Mouse (Mus musculus) 3T3-L1 (cell line): ENCODE measurements around the gene Pth2.

Experiments used
- DNase-seq: peaks from one replicate; pipeline ENCODE4 v3.0.0-alpha.2; 2015; ENCODE audit warnings: low read depth, low spot score

Gene Pth2

DNA sequence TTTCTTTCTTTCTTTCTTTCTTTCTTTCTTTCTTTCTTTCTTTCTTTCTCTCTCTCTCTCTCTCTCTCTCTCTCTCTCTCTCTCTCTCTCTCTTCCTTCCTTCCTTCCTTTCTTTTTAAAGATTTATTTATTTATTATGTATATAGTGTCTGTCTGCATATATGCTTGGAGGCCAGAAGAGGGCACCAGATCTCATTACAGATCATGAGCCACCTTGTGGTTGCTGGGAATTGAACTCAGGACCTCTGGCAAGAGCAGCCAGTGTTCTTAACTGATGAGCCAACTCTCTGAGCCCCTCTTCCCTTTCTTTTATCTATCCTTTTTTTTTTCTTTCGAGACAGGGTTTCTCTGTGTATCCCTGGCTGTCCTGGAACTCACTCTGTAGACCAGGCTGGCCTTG, 7.0 kb upstream of the Pth2 start:
- peak; percentile 61 for DNase-seq

DNA sequence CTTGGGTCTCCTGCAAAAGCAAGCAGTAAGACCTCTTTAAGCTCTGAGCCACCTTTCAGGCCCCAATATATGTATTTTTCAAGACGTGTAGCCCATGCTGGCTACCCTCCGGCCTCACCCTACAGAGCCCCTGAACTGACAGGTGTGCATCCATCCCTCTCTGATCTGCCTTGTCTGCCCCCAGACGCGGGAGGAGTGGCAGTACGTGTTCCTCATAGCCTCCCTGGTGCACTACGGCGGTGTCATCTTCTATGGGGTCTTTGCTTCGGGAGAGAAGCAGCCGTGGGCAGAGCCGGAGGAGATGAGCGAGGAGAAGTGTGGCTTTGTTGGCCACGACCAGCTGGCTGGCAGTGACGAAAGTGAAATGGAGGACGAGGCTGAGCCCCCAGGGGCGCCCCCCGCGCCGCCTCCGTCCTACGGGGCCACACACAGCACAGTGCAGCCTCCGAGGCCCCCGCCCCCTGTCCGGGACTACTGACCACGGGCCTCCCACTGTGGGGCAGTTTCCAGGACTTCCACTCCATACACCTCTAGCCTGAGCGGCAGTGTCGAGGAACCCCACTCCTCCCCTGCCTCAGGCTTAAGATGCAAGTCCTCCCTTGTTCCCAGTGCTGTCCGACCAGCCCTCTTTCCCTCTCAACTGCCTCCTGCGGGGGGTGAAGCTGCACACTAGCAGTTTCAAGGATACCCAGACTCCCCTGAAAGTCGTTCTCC, 6.1 kb upstream of the Pth2 start:
- DNase-seq, result no peak

DNA sequence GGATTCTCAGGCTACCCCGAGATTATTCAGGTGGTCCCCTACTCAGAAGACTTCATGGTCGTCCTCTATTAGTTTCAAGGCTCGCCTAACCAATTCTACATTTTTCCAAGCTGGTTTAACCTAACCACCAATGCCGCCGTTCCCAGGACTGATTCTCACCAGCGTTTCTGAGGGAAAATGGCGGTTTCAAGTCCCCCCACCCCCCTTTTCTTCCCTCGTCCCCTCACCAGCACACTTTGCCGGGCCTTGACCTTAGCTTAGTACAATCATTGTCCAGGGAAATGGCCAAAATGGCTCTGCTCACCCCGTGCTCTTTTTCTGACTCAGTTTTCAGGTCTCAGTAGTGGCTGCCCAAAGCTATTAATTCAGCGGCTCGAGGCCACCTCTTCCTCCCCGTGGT, 5.4 kb upstream of the Pth2 start:
- DNase-seq, result no peak

DNA sequence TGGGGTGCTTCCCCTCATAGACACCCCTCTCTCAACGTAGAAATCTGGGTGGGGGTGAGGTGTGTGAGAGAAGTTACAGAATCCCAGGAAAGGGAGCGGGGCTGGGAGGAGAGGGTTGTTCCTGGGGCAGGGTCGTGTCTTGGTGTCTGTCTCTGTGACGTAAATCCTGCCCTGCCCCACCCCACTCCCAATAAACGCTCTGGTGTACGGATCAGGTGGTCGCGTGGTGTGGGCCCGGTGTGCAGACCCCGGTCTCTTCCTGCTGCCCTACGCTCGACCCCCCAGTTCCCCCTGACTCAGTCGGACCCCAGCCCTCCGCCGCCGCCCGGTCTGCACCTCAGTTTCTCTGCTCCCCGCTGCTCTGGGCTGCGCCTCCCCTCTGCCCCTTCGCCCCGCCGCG, 4.9 kb upstream of the Pth2 start:
- no peak for DNase-seq

DNA sequence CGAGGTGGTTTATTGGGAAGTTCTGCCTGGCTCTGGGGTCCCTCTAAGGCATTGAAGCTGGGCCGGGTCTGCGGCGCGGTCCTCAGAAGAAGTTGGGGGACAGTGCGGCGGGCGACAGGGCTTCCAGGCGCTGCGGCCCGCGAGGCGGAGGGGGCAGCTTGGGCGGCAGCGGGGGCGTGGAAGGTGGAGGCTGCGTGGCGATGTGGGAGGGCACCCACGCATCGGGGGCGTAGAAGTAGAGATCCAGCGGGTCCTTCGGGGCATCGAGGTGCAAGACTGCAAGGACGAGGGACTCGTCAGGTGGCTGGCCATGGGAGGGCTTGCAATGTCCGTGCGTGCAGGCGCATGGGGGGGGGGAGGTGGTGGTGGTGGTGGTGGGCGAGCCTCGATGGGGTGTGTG, 4.4 kb upstream of the Pth2 start:
- no peak for DNase-seq

DNA sequence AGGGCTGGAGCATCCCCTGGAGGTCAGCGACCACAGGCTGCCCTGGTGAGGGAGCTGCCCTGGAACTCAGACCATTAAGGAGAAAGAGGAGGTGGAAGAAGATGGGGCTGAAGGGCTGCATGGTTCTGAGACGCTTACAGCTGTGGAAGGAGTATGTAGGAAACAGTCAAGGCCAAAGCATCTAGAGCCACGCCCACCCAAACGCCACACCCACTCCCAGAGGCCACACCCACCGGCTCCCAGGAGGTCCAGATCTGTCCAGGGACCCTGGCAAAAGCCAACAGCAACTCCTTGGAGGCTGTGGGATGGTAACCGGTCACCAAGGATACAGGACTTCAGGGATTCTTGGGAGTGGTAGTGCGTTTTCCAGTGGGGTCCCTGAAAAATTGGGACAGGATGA, 2.2 kb upstream of the Pth2 start:
- DNase-seq, result no peak

DNA sequence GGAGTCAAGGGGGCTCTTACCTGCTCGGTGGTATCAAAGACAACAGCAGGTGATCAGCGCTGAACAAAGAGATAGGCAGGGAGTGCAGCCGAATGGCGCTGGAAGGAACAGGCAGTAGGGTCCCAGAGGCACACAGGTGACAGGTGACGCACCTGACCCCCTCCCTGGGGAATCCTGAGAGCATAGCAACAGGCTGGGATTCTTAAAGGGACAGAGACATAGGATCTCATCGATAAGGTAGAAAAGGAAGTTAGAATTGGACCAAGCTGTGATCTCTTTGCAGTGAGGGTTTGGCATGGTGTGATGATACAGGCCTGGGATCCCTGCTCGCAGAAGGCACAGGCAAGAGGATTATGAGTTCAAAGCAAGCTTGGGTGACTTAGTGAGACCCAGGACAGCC, 1.3 kb upstream of the Pth2 start, which contains the start of gene Gfy:
Gene Gfy, minus strand, starts transcription at position 101 of the 400 bp plus-strand sequence.
- no peak for DNase-seq

DNA sequence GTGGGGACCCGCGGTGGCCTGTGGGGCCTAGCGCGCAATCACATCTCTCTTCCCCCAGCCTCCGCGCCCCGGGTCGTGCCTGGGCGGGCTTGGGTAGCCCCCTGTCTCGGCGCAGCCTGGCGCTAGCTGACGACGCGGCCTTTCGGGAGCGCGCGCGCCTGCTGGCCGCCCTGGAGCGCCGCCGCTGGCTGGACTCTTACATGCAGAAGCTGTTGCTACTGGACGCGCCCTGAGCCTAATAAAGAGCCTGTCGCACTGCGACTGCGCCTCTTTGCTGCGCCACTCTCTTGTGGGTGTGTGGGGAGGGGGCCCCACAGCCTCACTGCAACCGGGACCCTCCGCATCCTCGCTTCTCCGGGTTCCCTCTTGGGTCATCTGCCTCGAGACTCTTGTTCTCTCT, 745 bp downstream of the Pth2 start:
- DNase-seq, result no peak

DNA sequence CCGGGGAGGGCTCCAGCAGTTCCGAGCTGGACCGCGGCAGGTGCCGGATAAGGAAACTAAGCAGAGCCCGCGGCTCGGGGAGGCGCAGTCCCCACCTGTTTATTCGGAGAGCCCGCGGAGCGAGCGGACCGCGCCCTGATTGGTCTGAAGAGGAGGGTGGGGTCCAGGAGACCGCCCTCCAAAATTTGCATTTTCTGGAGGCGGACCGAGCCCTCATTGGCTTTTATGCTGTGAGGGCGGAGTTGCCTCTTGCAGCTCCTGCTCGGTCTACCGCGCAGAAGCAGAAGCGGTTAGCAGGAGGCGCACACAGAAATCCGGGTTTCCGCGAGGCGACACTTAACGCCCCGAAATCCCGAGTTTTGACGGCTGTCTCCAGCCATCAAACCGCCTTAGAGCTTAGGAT, 1.4 kb downstream of the Pth2 start:
- DNase-seq, result no peak

DNA sequence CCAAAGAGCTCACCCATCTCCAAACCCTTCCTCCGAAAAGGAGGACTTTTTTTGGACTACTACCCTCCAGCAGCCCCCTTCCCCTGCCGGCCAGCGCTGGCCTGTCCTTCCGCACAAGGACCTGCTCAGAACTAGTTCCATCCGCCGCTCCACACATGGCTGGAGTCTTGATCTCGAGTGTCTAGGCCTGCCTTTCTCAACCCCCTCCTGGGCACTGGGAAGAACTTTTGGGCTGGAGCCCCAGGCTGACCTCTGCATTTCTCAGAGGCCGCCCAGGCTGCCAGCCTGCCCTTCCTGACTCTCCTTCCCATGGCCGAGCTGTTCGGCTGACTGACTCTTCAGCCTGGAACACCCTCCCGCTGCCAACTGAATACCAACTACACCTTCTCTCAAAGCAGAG, 1.8 kb downstream of the Pth2 start:
- DNase-seq, result no peak

DNA sequence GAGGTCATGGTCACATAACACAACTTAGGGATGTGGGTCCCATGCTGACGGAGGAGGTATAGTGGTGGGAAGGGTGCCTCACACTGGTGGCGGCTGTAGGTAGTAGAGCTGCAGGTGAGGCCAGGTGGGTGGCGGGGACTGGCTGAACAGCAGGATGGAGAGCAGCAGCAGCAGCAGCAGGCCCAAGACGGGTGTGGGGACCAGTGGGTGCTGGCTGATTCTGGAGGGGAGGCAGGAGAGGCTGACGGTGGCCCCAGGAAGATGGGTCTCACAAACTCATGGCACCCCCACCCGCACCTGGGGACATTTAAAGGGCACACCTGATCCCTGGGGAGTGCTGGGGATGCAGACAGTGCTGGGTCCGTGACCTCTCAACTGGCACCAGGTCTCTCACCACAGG, 2.9 kb downstream of the Pth2 start:
- DNase-seq, result no peak

DNA sequence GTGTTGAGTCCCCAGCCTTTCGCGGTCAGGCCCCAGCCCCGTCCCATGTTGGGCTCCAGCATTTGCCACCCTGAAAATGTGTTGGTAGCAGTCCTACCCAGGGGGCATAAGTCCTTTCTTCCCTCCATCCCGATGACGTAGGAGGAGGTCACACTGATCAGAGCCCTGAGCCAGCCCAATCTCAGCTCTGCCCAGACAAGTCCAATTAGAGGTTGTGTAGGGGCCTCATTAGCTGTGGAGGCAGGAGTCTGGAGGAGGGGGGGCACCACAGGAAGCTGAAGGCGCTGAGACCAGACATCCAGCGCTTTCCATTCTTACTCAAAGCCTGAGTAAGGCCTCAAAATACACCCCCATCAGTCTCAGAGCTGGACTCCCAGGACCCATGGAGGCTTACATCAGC, 5.1 kb downstream of the Pth2 start:
- DNase-seq, result no peak

DNA sequence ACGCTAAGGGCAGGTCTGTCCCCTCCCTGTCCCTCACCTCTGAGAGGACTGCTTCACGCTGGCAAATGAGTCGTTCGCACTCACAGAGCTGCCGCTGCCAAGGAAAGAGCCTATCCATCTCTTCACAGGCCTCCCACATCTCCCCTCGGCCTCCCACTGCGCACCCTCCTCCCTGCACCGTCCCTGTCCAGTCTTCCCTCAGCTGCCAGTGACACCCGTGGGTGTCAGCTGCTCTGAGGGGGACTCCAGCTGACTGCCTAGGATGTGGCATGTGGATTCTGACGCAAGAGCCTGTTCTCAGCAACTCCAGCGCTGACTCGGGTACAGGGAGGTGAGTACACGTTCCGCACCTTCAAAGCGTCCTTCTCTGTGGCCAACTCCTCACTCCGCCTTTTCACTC, 8.8 kb downstream of the Pth2 start:
- DNase-seq, result no peak

DNA sequence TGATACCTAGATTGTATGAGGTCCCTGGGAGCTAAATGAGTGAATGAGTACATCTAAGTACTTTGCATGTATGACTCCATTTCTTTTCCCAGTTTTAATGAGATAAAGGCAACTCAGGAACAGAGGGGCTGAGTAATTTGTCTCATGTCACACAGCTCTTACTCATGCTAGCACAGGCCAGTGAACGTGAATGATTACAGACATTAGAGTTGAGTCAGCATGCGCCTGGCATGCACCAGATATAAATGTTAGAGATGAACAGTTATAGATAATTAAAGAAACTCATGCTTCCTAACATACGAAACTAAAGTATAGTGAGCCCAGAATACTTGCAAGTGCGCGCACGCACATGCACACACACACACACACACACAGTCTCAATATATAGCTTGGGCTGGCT, 9.4 kb downstream of the Pth2 start:
- no peak for DNase-seq

DNA sequence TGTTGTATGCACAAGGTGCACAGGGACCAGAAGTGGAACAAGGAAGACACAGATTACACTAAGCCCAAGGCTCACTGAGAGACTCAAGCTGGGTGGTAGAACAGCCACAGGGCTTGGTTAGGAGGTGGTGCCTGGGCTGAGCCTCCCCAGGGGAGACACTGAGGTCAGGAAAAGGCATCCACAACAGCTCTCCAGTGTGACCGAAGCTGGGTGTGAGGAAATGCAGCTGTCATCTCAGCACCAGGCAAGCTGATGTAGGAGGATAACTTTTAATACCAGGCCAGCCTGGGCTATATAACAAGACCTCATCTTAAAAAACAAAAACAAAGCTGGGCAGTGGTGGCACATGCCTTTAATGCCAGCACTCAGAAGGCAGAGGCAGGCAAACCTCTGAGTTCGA, 10.4 kb downstream of the Pth2 start:
- no peak for DNase-seq

DNA sequence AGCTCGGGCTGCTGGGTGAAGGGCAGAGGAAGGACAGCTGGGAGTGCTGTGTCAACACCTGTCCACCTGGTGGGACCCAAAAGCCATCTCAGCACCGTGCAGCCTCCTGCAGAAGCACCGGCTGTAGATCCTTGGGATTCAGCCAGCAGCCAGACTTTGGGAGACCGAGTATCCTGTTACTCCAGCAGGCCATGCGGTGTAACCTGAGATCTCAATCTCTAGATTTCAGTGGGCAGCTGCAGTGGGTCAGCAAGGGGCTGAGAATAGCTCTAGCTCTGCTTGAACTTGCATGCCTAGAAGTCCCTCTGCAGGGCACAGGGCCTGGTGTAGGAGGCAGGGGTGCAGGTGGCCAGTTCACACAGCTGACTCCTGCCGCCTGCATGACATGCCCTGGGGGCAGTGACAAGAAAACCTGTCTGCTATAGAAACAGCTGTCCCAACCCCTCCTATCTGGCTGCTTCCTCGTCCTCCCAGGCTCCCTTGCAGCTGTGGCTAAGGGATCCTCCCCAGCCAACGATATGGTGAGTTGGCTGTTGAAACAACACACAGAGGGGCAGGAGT, 11.1 kb downstream of the Pth2 start:
- DNase-seq, result peak; percentile 61

DNA sequence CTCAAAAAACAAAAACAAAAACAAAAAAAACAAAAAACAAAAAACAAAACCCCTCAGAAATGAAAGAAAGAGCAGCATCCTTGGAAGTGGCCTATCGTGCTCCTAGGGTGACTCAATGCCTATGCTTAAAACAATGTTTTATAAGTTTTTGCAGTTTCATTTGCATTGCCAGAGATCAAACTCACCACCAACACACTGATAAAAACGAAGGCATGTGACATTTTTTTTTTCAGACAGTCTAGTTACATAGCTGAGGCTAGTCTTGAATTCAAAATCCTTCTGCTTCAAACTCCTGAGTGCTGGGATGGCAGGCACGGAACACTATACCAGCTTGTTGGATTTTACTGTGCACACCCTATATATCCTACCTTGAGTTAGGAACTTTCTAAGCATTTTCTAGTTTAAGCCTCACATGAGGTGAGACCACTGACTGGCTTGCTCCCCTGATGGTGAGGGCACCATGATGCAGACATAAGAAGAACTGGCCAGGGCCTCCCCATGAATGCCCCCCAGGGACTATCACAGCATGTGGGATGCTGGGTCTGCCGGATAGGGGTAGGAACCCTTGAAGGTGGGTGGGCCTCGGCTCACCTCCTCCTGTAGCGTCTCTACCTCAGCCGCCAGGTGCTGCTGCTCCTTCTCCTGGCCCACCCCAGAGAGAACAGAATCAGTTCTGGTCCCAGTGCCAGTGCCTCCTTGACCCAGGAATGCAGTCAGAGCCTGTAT, 12.0 kb downstream of the Pth2 start:
- DNase-seq, result no peak

DNA sequence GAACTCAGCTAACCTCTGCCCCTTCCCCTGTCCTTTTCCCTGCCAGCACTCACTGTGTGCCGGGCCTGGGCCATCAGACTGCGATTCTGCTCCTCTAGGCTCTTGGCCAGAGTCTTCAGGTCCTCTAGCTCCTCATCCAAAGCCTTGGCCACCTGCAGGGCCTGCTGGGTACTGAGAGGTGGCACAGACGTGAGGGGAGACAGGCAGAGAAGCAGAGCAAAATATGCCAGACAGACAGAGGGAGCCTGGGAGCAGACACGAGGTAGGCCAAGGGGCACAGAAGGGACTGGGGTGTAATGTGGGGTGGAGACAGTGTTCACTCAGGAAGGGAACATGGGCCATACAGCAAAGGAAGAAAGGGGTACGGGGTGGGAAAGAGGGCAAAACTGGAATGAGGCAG, 12.6 kb downstream of the Pth2 start:
- peak; percentile 12 for DNase-seq

DNA sequence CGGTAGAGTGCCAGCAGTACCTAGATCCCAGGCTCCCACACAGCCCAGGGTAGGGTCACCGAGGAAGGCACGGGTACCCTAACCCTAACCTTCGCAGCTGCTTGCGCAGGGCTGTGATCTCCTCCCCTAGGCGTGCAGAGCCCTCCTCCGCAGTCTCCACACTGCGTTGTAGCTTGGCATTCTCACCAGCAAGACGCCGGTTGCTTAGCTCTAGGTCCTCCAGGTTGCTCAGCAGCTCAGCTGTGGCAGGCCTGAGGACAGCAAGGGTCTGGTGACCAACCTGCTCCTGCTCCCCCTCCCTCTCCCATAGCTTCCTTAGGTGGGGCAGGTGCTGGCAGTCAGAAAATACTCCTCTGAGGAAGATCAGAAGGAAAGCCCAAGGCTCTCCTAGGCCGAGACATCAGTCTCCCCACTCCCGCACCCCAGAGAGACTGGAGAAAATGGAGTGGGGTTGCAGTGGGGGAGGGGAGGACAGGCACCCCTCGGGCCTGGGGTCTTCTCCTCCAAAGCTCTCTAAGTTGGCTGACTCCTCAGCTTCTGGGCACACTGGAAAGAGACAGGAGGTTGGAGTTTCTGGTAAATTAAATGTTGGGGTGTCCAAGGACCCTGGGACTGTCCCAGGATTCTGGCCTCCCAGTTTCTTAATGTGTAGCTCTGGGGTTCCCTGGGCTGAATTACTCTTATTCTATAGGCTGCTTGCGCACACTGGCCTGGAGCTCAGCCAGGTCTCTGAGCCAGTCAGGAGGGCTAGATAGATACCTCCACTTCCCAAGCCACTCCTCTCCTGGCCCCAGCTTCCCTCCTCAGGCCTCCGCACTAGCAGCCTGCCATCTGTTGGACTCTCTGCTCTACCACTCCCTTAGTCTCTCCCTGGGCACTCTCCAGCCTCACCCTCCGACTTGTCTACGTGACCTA, 13.3 kb downstream of the Pth2 start:
- DNase-seq, result no peak

DNA sequence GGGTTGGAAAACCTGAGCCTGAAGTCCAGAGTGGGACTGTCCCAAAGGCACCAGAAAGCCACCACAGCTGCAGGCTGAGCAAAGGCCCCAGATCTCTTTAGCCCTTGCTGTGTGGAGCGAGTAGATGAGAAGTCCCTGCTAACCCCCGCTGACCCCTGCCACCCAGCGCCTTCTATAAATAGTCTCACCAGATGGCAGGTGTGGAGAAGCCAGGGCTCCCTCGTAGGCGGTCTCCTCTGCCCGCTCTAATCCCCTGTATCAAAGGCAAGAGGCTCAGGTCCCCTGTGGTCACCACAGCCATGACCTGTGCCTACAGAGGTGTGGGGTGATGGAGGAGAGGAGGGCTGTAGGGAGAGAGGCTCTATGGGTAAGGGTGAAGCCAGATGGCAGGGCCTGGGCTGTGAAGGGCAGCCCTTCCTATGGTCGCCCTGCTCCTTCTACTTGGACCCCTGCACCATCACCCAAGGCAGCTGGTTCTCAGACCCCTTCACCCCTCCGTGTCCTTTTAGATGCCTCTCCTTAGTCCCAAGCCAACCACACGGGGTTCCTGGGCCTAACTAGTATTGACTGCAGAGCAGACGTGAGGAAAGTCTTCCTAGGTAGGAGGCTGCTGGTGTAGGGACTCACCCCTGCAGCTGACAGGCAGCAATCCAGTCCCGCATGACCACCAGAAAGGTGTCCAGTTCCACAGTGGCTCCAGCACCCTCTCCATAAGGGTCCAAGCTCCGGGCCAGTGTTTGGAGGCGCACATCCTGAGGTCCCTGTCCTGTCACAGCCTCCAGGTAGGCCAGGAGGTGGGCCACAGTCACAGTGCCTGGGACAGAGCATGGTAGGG, 14.8 kb downstream of the Pth2 start:
- DNase-seq, result no peak

DNA sequence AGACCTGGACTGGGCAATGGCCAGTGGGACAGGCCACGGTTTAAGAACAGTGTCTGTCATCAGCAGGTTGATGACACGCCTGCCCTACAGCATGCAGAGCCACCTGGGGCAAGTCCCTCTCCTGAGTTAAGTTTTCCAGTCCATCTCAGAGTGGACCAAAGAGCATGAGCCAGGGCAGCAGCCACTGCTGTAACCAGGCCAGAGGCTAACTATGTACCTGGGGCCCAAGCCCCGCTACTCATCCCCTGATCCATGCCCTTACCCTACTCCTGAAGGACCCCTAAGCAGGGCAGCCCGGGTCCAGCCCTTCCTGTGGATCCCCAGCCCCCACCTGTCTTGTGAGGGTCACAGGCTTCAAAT, 15.4 kb downstream of the Pth2 start:
- DNase-seq, result no peak
